8 mouse cellular contexts compared by ENCODE assay signal in genomic region chr3:52104636-52105151, GRCm38 (mm10). TPM values are rescaled to one million over a fixed set of nuclear protein-coding genes. Genes with fewer than 3 reads are reported as not detected.
DNase-seq lines count a peak whose midpoint lies in the region; ATAC-seq and TF ChIP-seq lines count a peak whose summit lies in the region.

Maml3 (minus strand) TSS chr3:52105076.

- H3K9me3 ChIP-seq in heart, embryonic 10.5 days, result no peaks in the 10 kb centered on the region
- no peaks in the 10 kb centered on the region for H3K9me3 ChIP-seq in kidney, embryonic 14.5 days (ENCODE audit: control insufficient read depth, low read length)

- under 1% methylated on average over 46 of the region's 49 CpGs for WGBS in heart, embryonic 10.5 days
- under 1% methylated on average over 41 of the region's 49 CpGs for WGBS in kidney, embryonic 14.5 days

- H3K79me3 ChIP-seq in C2C12 (ENCODE audit: low read depth), result peaks cover 9% of the 10 kb centered on the region

- peak; percentile 26; the same call in 1 of the 2 replicates for ATAC-seq in kidney, embryonic 14.5 days (ENCODE audit: low FRiP score, low TSS enrichment)

- H3K27ac ChIP-seq in embryonic fibroblast, embryonic 13.5 days (ENCODE audit: insufficient read depth, low read length), result peak within 1 kb of the TSS; percentile 20; the same call in 1 of the 2 replicates
- H3K27ac ChIP-seq in heart, embryonic 10.5 days, result peak within 1 kb of the TSS; percentile 97
- H3K27ac ChIP-seq in kidney, embryonic 14.5 days (ENCODE audit: low read depth, low read length), result peak within 1 kb of the TSS; percentile 99

- no peaks in the 10 kb centered on the region for H3K4me1 ChIP-seq in embryonic fibroblast, embryonic 13.5 days (ENCODE audit: control insufficient read depth, insufficient read depth, low read length)
- H3K4me1 ChIP-seq in heart, embryonic 10.5 days, result 0 out of 2 replicates have a peak, but pooled peaks cover 8% of the 10 kb centered on the region
- H3K4me1 ChIP-seq in kidney, embryonic 14.5 days (ENCODE audit: control insufficient read depth, insufficient read depth, low read length), result peaks cover 11% of the 10 kb centered on the region

- peak within 1 kb of the TSS; percentile 64 for H3K4me3 ChIP-seq in C2C12 (ENCODE audit: insufficient read depth, poor library complexity, severe bottlenecking)
- peak within 1 kb of the TSS; percentile 66 for H3K4me3 ChIP-seq in embryonic fibroblast, embryonic 13.5 days (ENCODE audit: insufficient read depth, low read length)
- H3K4me3 ChIP-seq in heart, embryonic 10.5 days, result peak within 1 kb of the TSS; percentile 92
- peak within 1 kb of the TSS; percentile 88 for H3K4me3 ChIP-seq in kidney, embryonic 14.5 days (ENCODE audit: low read length)

- peaks cover 35% of the 10 kb centered on the region for H3K79me2 ChIP-seq in C2C12 (ENCODE audit: control insufficient read depth, insufficient read depth)

- H3K27me3 ChIP-seq in C2C12 (ENCODE audit: control insufficient read depth, insufficient read depth, insufficient read length), result no peaks in the 10 kb centered on the region
- H3K27me3 ChIP-seq in heart, embryonic 10.5 days (ENCODE audit: insufficient read depth, poor library complexity, severe bottlenecking), result no peaks in the 10 kb centered on the region
- no peaks in the 10 kb centered on the region for H3K27me3 ChIP-seq in kidney, embryonic 14.5 days (ENCODE audit: control insufficient read depth, insufficient read depth, low read length)

- H3K4me2 ChIP-seq in kidney, embryonic 14.5 days (replicated peaks; ENCODE audit: low read depth, low read length), result peak within 1 kb of the TSS; percentile 84

- no peak for TF ChIP-seq CTCF in C2C12 (IDR thresholded peaks at IDR 0.05; ENCODE audit: control insufficient read depth, insufficient read depth, insufficient read length)
- no peak for TF ChIP-seq CTCF in embryonic fibroblast, embryonic 13.5 days (IDR thresholded peaks at IDR 0.05; ENCODE audit: borderline replicate concordance, insufficient read depth, low read length)

- TF ChIP-seq POLR2A in embryonic fibroblast, embryonic 13.5 days (IDR thresholded peaks at IDR 0.05; ENCODE audit: low read depth, low read length), result peak; percentile 52; the same call in 1 of the 2 replicates

- no peaks in the 10 kb centered on the region for H3K36me3 ChIP-seq in C2C12 (ENCODE audit: control insufficient read depth, insufficient read depth)
- no peaks in the 10 kb centered on the region for H3K36me3 ChIP-seq in heart, embryonic 10.5 days
- H3K36me3 ChIP-seq in kidney, embryonic 14.5 days (ENCODE audit: control insufficient read depth, insufficient read depth, low read length), result no peaks in the 10 kb centered on the region

- DNase-seq in brain, adult 2 months (ENCODE audit: low read depth, low spot score), result peak; percentile 96
- peak; percentile 96 for DNase-seq in heart, embryonic 10.5 days (ENCODE audit: low spot score)
- DNase-seq in liver, result peak; percentile 92
- DNase-seq in monocyte, adult 2 months (ENCODE audit: low read depth in 1 of 2, low spot score in 2 of 2), result peak; percentile 53 to 77
- peak; percentile 68 to 81 for DNase-seq in spleen, postnatal 14 days (ENCODE audit: low spot score in 2 of 2)

- peak within 1 kb of the TSS; percentile 75 for H3ac ChIP-seq in C2C12 (ENCODE audit: control insufficient read depth, insufficient read length, low read depth)

- H3K9ac ChIP-seq in kidney, embryonic 14.5 days (ENCODE audit: low read depth, low read length), result peak within 1 kb of the TSS; percentile 94

TF ChIP-seq in C2C12, 6 proteins besides CTCF, POLR2A, EP300 and RAD21:
- TF ChIP-seq FOSL1 (IDR thresholded peaks at IDR 0.05; ENCODE audit: insufficient read depth, low read length, poor library complexity, severe bottlenecking), result no peak
- peak; percentile 25 for TF ChIP-seq MAX (IDR thresholded peaks at IDR 0.05)

RNA-seq across cellular contexts. Expression of gene Maml3, which starts in this region (rescaled TPM):
- polyA plus RNA-seq in C2C12 (2012; fragmentation: generic; extraction: Trizol), result 2.2 TPM
- 1.8 and 2.2 TPM in 2 replicates for polyA plus RNA-seq in embryonic fibroblast, embryonic 13.5 days (2011; ENCODE audit: insufficient read length, low read depth, missing spikeins)
- polyA plus RNA-seq in heart, embryonic 10.5 days (2016; fragmentation: Nextera tagmentation; extraction: Ambion mirVana), result 2.3 and 3.6 TPM in 2 replicates
- polyA plus RNA-seq in kidney, embryonic 14.5 days (2014; fragmentation: Nextera tagmentation; extraction: Ambion mirVana), result 8.4 and 9.4 TPM in 2 replicates

Comparison
In these comparisons a context has a peak if more than half of its experiments do, and no peak if none do; other contexts are left out.
1. Peak in every context shown above with its lines: DNase-seq, ATAC-seq, H3K4me3 ChIP-seq and H3K27ac ChIP-seq.
2. H3K27ac ChIP-seq: peak in every context shown above with its lines; median percentile 99 in kidney, embryonic 14.5 days; 97 in heart, embryonic 10.5 days; 20 in embryonic fibroblast, embryonic 13.5 days.